Mouse (Mus musculus) hindbrain, postnatal 0 days (tissue): Measurements from ENCODE around the gene Mus81. TPM values are rescaled to one million over a fixed set of nuclear protein-coding genes. Genes with fewer than 3 reads are reported as not detected.
"Not testable (repeated sequence)": the region's sequence is repeated elsewhere in the genome, so short reads cannot be mapped to it uniquely, and the experiment has no call there.

Experiments used
- ATAC-seq: fragments of 200-750 bp; cut with Nextera tagmentation; 2 replicates; pipeline ENCODE4 v1.8.0; 2017; ENCODE audit warnings: mild to moderate bottlenecking, moderate TSS enrichment, moderate library complexity
- DNase-seq: peaks from one replicate; pipeline ENCODE4 v3.0.0-alpha.2; 2015; ENCODE audit warnings: low spot score
- H3K27ac ChIP-seq: fragments of 300-500 bp; sonication (generic); 2 replicates; pipeline ENCODE4 v1.5.1; 2014; ENCODE audit warnings: mild to moderate bottlenecking
- H3K27me3 ChIP-seq: fragments of 300-500 bp; sonication (generic); 2 replicates; pipeline ENCODE4 v1.6.1; 2014; ENCODE audit warnings: low read length, mixed read lengths; ENCODE audit not compliant: insufficient read depth
- H3K36me3 ChIP-seq: fragments of 300-500 bp; sonication (generic); 2 replicates; pipeline ENCODE4 v1.6.1; 2014; ENCODE audit warnings: low read length, mixed read lengths; ENCODE audit not compliant: insufficient read depth
- H3K4me1 ChIP-seq: fragments of 300-500 bp; sonication (generic); 2 replicates; pipeline ENCODE4 v1.6.1; 2014; ENCODE audit warnings: antibody characterized with exemption, low read length, mixed read lengths; ENCODE audit not compliant: insufficient read depth
- H3K4me2 ChIP-seq: fragments of 300-500 bp; sonication (generic); 2 replicates; pipeline ENCODE4 v1.6.1; 2014; ENCODE audit warnings: low read depth, mild to moderate bottlenecking, low read length, moderate library complexity, mixed read lengths
- H3K4me3 ChIP-seq: fragments of 300-500 bp; sonication (generic); 2 replicates; pipeline ENCODE4 v1.5.1; 2014; ENCODE audit warnings: low read length
- H3K9ac ChIP-seq: fragments of 300-500 bp; sonication (generic); replicated peaks from 2 replicates; pipeline ENCODE4 v1.6.1; 2014; ENCODE audit warnings: mild to moderate bottlenecking, low read length, moderate library complexity, mixed read lengths
- H3K9me3 ChIP-seq: fragments of 300-500 bp; sonication (generic); 2 replicates; pipeline ENCODE4 v1.6.1; 2016; ENCODE audit warnings: low read length, mixed read lengths
- CTCF ChIP-seq: IDR thresholded peaks from 2 replicates; pipeline ENCODE4 v1.5.1; 2016; ENCODE audit warnings: antibody characterized with exemption, control low read depth, low read depth
- WGBS: fragments of 180-500 bp; shearing (Covaris S2); extraction: QIAGEN DNeasy Blood & Tissue Kit; methylation state at CpG from one replicate; pipeline ENCODE4 v1.1.7; 2014; 5-methylcytosine and 5-hydroxymethylcytosine counted together
- polyA plus RNA-seq: library from polyadenylated mRNA; unstranded; fragments of >200 nt; fragmentation: Nextera tagmentation; extraction: Ambion mirVana; gene quantifications from 2 replicates; pipeline ENCODE4 v1.2.1, GENCODE M21; 2015
- total RNA-seq: library from RNA; depleted of rRNA; stranded (reverse); fragments of >200 nt; gene quantifications from 2 replicates; pipeline ENCODE4 v1.2.3, GENCODE M21; 2014

Mus81 gene
- total and polyA plus RNA-seq, 2 experiments from 2014 or later = 27.4 to 58.8 TPM

DNA sequence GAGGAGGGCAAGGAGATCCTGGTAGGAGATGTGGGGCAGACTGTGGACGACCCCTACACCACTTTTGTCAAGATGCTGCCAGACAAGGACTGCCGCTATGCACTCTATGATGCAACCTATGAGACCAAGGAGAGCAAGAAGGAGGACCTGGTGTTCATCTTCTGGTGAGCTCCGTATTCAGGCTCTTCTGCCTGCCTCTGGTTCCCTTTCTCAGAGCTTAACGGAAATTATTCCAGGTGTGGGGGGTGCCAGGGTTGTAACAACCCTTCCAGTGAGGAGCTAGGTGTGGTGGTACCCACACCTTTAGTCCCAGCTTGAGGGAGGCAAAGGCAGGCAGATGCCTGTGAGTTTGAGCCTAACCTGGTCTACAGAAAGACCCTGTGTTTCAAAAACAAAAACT is 4.4 kb upstream of the Mus81 start:
- no peak for TF ChIP-seq CTCF
- no peak for ATAC-seq
- Histone ChIP-seq H3K27me3 (no peaks in the 10 kb centered on the region), H3K27ac (no peak overlapping the region), H3K4me2 (no peak overlapping the region), H3K9me3 (no peaks in the 10 kb centered on the region), H3K4me1 (peaks cover 8% of the 10 kb centered on the region), H3K4me3 (no peak overlapping the region), H3K9ac (no peak overlapping the region), H3K36me3 (peaks cover 45% of the 10 kb centered on the region)
- DNase-seq = no peak
- 88% methylated on average over 4 of the region's 4 CpGs for WGBS

DNA sequence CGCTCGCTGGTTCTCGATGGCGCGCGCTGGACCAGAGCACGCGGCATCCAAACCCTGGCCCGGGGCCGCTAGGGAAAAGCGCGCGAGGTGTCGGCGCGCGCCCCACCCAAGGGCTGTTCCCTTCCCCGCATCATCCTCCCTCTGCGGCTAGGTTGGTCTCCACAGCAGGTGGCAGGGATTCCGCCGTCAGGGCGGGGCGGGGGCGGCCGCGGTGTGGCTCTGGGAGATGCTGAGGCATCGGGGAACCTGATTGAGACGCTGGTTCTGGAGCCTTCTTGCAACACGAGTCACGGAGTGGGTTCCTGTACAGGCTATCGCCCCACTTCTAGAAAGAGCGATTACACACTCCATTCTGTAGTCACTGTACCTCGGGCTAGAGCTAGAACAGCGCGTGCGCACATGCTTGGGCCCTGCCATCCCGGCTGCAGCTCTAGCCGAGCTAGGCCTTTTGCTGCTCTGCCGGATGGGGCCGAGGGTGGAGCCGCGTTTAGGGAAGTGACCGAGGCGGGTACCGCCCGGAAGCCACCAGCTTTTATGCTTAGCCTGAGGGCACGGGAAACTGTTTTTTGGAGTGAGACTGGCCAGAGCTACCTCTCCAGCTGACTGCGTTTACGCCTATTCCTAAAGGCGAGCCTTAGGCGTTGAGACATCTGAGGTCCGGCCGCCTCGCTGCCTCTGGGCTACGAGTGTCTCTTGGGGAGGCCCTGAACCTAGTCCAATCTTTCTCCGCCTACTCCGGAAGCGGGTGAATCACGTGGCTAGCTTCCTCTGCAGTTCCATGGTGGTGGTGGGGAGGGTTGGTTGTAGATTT is 2.9 kb upstream of the Mus81 start:
- H3K4me3 ChIP-seq = peak overlapping the region; percentile 94
- under 1% methylated on average over 53 of the region's 59 CpGs for WGBS
- no peak for TF ChIP-seq CTCF
- ATAC-seq (peak; percentile 14), DNase-seq (peak; percentile 87)
- peaks cover 8% of the 10 kb centered on the region for H3K4me1 ChIP-seq
- H3K9me3 ChIP-seq = no peaks in the 10 kb centered on the region
- H3K4me2 ChIP-seq = peak overlapping the region; percentile 70
- peak overlapping the region; percentile 96 for H3K9ac ChIP-seq
- H3K36me3 ChIP-seq = peaks cover 31% of the 10 kb centered on the region
- no peaks in the 10 kb centered on the region for H3K27me3 ChIP-seq
- H3K27ac ChIP-seq = peak overlapping the region; percentile 99

- under 1% methylated on average over 51 of the region's 62 CpGs for WGBS
- TF ChIP-seq CTCF = no peak
- peak within 1 kb of the TSS; percentile 99 for H3K27ac ChIP-seq
- H3K27me3 ChIP-seq = no peaks in the 10 kb centered on the region
- peak within 1 kb of the TSS; percentile 70 for H3K4me2 ChIP-seq
- H3K9ac ChIP-seq = peak within 1 kb of the TSS; percentile 96
- peak; percentile 97 for DNase-seq
- H3K4me3 ChIP-seq = peak within 1 kb of the TSS; percentile 94
- no peaks in the 10 kb centered on the region for H3K9me3 ChIP-seq
- peak; percentile 79 for ATAC-seq
- H3K4me1 ChIP-seq = peaks cover 8% of the 10 kb centered on the region
- H3K36me3 ChIP-seq = peaks cover 29% of the 10 kb centered on the region
These were observed 2.2 kb upstream of the Mus81 start, which contains the start of gene Cfl1 for GRCm38 (mm10) chr19:5490313-5490897. Cfl1 (plus strand) TSS chr19:5490455.

DNA sequence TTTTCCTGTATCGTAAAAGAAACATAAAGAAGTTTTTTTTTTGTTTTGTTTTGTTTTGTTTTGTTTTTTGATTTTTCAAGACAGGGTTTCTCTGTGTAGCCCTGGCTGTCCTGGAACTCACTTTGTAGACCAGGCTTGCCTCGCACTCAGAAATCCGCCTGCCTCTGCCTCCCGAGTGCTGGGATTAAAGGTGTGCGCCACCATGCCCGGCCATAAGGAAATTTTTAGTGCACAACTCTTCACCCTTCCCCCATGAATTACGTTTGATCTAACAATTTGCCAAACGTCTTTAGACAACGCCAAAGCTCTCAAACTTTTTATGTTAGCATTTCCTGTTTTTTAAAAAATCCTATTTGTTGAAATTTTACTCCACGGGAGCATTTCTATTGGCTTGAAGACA is 1.5 kb upstream of the Mus81 start:
- peaks cover 32% of the 10 kb centered on the region for H3K36me3 ChIP-seq
- peak overlapping the region; percentile 99 for H3K27ac ChIP-seq
- DNase-seq = peak; percentile 8
- not testable (repeated sequence) for H3K27me3 ChIP-seq, H3K4me1 ChIP-seq, ATAC-seq, H3K9ac ChIP-seq, H3K9me3 ChIP-seq
- peak overlapping the region; percentile 70 for H3K4me2 ChIP-seq
- H3K4me3 ChIP-seq = peak overlapping the region; percentile 94
- WGBS = 50% methylated on average over 10 of the region's 10 CpGs

DNA sequence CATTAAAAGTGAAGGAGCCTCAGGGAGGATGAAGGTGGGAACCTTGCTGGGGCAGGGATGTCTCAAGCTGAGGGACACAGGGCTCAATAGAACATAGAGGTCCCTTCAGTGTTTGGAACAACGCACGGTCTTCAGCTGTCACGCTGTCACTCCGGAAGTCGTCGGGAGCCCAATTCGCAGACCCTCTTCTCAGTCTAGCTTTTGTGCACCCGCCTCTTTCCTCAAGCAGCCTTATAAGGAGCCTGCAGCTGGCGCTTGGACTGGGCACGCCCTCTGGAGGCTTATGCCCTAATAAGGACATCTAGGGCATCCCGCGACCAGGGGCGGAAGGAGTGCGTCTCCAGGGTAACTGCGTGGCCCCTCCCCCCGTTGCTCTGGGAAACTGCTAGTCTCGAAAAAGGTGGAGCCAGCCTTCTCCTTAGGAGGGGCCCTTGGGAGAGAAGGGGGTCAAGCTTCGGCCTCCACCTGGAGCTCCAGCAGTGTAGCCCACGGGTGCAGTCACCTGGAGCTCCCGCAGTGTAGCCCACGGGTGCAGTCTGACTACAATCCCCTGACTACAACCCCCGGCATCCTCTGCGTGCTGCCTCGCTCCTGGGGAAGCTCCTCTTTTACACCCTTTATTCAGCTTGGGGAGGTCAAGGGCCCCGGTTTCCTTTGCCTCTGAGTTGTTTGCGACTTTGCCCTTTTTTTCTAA is 823 bp upstream of the Mus81 start:
- Histone ChIP-seq H3K27ac (peak overlapping the region; percentile 99), H3K9ac (peak overlapping the region; percentile 53), H3K9me3 (no peaks in the 10 kb centered on the region), H3K4me3 (peak overlapping the region; percentile 50), H3K4me1 (peaks cover 8% of the 10 kb centered on the region), H3K27me3 (no peaks in the 10 kb centered on the region), H3K36me3 (peaks cover 31% of the 10 kb centered on the region), H3K4me2 (peak overlapping the region; percentile 70)
- peak; percentile 84 for ATAC-seq
- under 1% methylated on average over 26 of the region's 26 CpGs for WGBS
- peak; percentile 32; the same call in 1 of the 2 replicates for TF ChIP-seq CTCF
- DNase-seq = peak; percentile 96

DNA sequence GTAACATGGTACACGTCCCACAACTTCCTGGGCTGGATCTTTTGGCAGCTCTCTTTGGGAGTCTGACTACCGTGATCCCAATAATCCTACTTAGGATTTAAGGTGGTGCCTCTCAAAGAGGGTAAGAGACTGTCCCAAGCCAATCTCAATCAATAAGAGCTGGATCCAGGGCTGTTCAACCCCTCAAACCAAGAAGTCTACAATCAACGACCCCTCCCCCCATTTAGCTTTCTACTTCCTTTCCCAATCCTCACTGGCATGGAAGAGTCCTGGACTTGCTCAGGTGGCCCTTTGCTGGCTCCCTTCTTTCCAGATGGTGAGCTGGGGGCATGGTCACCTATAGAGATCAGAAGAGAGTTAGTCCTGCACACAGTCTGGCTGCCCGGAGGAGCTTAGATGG is 1.4 kb downstream of the Mus81 start:
- no peak overlapping the region for H3K4me3 ChIP-seq
- no peaks in the 10 kb centered on the region for H3K27me3 ChIP-seq
- H3K9ac ChIP-seq = peak overlapping the region; percentile 53; the same call in 1 of the 2 replicates
- DNase-seq (no peak), ATAC-seq (no peak)
- H3K27ac ChIP-seq = peak overlapping the region; percentile 99; the same call in 1 of the 2 replicates
- H3K4me1 ChIP-seq = peaks cover 4% of the 10 kb centered on the region
- no peak for TF ChIP-seq CTCF
- H3K4me2 ChIP-seq = peak overlapping the region; percentile 70; the same call in 1 of the 2 replicates
- H3K36me3 ChIP-seq = peaks cover 31% of the 10 kb centered on the region
- WGBS = 86% methylated on average over 4 of the region's 4 CpGs
- H3K9me3 ChIP-seq = no peaks in the 10 kb centered on the region
